Comparison of ENCODE assay signal across 8 mouse cellular contexts in genomic region chr14:25574047-25574870, GRCm38 (mm10).
DNase-seq lines count a peak whose midpoint lies in the region; ATAC-seq and TF ChIP-seq lines count a peak whose summit lies in the region.
"Had no signal": no experiment of that assay in that cellular context is flagged by ENCODE, and none has a peak within 500 bp of the region (broad histone marks: within the 10 kb centered on the region; RNA-seq: fewer than 3 reads in every experiment).

No protein-coding gene starts in this region.

- H3K4me3 ChIP-seq in CH12.LX (replicated peaks in 1 of 3; ENCODE audit: low read depth in 2 of 3, low read length in 2 of 3, poor library complexity in 1 of 3) = no peak overlapping the region
- no peak overlapping the region for H3K4me3 ChIP-seq in forebrain, postnatal 0 days (ENCODE audit: low read depth, low read length)
- H3K4me3 ChIP-seq: heart, adult 2 months had no signal

- peaks cover 47 to 75% of the 10 kb centered on the region in 2 experiments for H3K36me3 ChIP-seq in CH12.LX (replicated peaks in 1 of 2; ENCODE audit: control insufficient read depth in 1 of 2, insufficient read depth in 1 of 2, low read length in 1 of 2)
- H3K36me3 ChIP-seq in forebrain, postnatal 0 days (ENCODE audit: insufficient read depth) = peaks cover 19% of the 10 kb centered on the region

- no peaks in the 10 kb centered on the region for H3K9me3 ChIP-seq in CH12.LX (replicated peaks; ENCODE audit: low read length)
- H3K9me3 ChIP-seq in forebrain, postnatal 0 days (ENCODE audit: low read length) = no peaks in the 10 kb centered on the region

- H3K79me2 ChIP-seq in CH12.LX (replicated peaks; ENCODE audit: control insufficient read depth, extremely low read depth, insufficient read depth, poor library complexity, severe bottlenecking) = no peaks in the 10 kb centered on the region

- H3K27ac ChIP-seq in CH12.LX (ENCODE audit: insufficient read depth, low read depth) = no peak overlapping the region
- no peak overlapping the region for H3K27ac ChIP-seq in forebrain, postnatal 0 days (ENCODE audit: low read depth, low read length)
- H3K27ac ChIP-seq: heart, adult 2 months had no signal

- intact Hi-C loops in left cerebral cortex, postnatal 4 days (cut with DNase I) = no loop called here

- dilution Hi-C loops in CH12.LX (cut with MboI; ENCODE audit: extremely low pct_ligation_motif_present, extremely low pct_unique_long_range_greater_than_20kb, low sequenced_read_pairs) = no loop called here

- 49% methylated on average over 16 of the region's 16 CpGs for WGBS in forebrain, postnatal 0 days

- TF ChIP-seq RAD21 in CH12.LX (IDR thresholded peaks at IDR 0.05; ENCODE audit: low read depth, low read length) = no peak

- in situ Hi-C loops in CH12.LX (cut with MboI; ENCODE audit: low pct_ligation_motif_present, low pct_unique_long_range_greater_than_20kb, low sequenced_read_pairs) = no loop called here

- ATAC-seq in forebrain, postnatal 0 days = peak; percentile 38; the same call in 1 of the 2 replicates
- peak; percentile 55; the same call in 1 of the 2 replicates for ATAC-seq in megakaryocyte-erythroid progenitor cell, adult 5-6 weeks (replicated peaks; ENCODE audit: low FRiP score, low TSS enrichment, poor library complexity, severe bottlenecking)

- peak; percentile 56 for DNase-seq in CH12.LX (ENCODE audit: extremely low read depth)
- peak; percentile 75 for DNase-seq in ES-CJ7 (ENCODE audit: low read depth, low spot score)
- DNase-seq in forebrain, postnatal 0 days = no peak
- DNase-seq in T-cell, adult 2 months (ENCODE audit: low spot score) = no peak
- DNase-seq in left cerebral cortex, postnatal 4 days = no peak
- DNase-seq in adrenal gland, adult 8-10 months = no peak
- DNase-seq: heart, adult 2 months had no signal

- TF ChIP-seq CTCF in CH12.LX (conservative IDR thresholded peaks at IDR 0.05 in 1 of 2, IDR thresholded peaks at IDR 0.05 in 1 of 2; ENCODE audit: low read depth in 2 of 2, low read length in 2 of 2) = no peak
- TF ChIP-seq CTCF in forebrain, postnatal 0 days (IDR thresholded peaks at IDR 0.05; ENCODE audit: low read depth) = no peak

- H3K4me2 ChIP-seq in CH12.LX (ENCODE audit: insufficient read depth, low read depth, poor library complexity, severe bottlenecking) = no peak overlapping the region
- no peak overlapping the region for H3K4me2 ChIP-seq in forebrain, postnatal 0 days (ENCODE audit: low read depth)

- no peak overlapping the region for H3K9ac ChIP-seq in CH12.LX (ENCODE audit: insufficient read depth, low read depth)
- no peak overlapping the region for H3K9ac ChIP-seq in forebrain, postnatal 0 days

- no peak for TF ChIP-seq POLR2A in CH12.LX (IDR thresholded peaks at IDR 0.05; ENCODE audit: low read depth, low read length)

- no peak for TF ChIP-seq EP300 in CH12.LX (IDR thresholded peaks at IDR 0.05; ENCODE audit: low read length)

- no peaks in the 10 kb centered on the region for H3K27me3 ChIP-seq in CH12.LX (replicated peaks)
- no peaks in the 10 kb centered on the region for H3K27me3 ChIP-seq in forebrain, postnatal 0 days (ENCODE audit: insufficient read depth, low read length)

- H3K4me1 ChIP-seq in CH12.LX (ENCODE audit: control insufficient read depth in 1 of 2, insufficient read depth in 2 of 2) = peaks cover 0 to 54% of the 10 kb centered on the region in 2 experiments; a peak in 2 of 4 replicates
- H3K4me1 ChIP-seq in forebrain, postnatal 0 days (ENCODE audit: insufficient read depth) = no peaks in the 10 kb centered on the region

TF ChIP-seq in CH12.LX, 34 proteins besides CTCF, POLR2A, EP300 and RAD21:
- no peak for TF ChIP-seq UBTF (IDR thresholded peaks at IDR 0.05; ENCODE audit: low read depth, low read length)
- no peak for TF ChIP-seq MAFK (IDR thresholded peaks at IDR 0.05; ENCODE audit: insufficient replicate concordance, low read length)
- no peak for TF ChIP-seq POLR2AphosphoS2 (IDR thresholded peaks at IDR 0.05; ENCODE audit: low read depth, low read length)
- TF ChIP-seq USF2 (conservative IDR thresholded peaks at IDR 0.05; ENCODE audit: low read depth, low read length) = no peak
- TF ChIP-seq MAZ (IDR thresholded peaks at IDR 0.05; ENCODE audit: low read depth, low read length) = no peak
- TF ChIP-seq ZMIZ1 (IDR thresholded peaks at IDR 0.05; ENCODE audit: low read depth, low read length) = no peak
- no peak for TF ChIP-seq BHLHE40 (IDR thresholded peaks at IDR 0.05; ENCODE audit: low read depth, low read length)
- no peak for TF ChIP-seq MEF2A (IDR thresholded peaks at IDR 0.05; ENCODE audit: borderline replicate concordance, low read depth, low read length)
- TF ChIP-seq TCF12 (IDR thresholded peaks at IDR 0.05; ENCODE audit: low read depth, low read length) = no peak
- TF ChIP-seq ZKSCAN1 (IDR thresholded peaks at IDR 0.05; ENCODE audit: borderline replicate concordance, low read depth, low read length) = no peak
- no peak for TF ChIP-seq CHD1 (IDR thresholded peaks at IDR 0.05; ENCODE audit: low read depth, low read length)
- TF ChIP-seq E2F4 (IDR thresholded peaks at IDR 0.05; ENCODE audit: insufficient replicate concordance, low read depth, low read length) = no peak
- no peak for TF ChIP-seq JUN (IDR thresholded peaks at IDR 0.05; ENCODE audit: insufficient read depth, low read depth, low read length)
- no peak for TF ChIP-seq TBP (conservative IDR thresholded peaks at IDR 0.05; ENCODE audit: low read depth, low read length)

Comparison
In these comparisons a context has a peak if more than half of its experiments do, and no peak if none do; other contexts are left out.
1. DNase-seq: peak in CH12.LX (single experiment) and ES-CJ7 (single experiment); none in forebrain, postnatal 0 days (single experiment), T-cell, adult 2 months (single experiment), left cerebral cortex, postnatal 4 days (single experiment) and adrenal gland, adult 8-10 months (single experiment).